ENCODE assay signal across 18 mouse cellular contexts in genomic region chr1:87824420-87824995, GRCm38 (mm10).
"Had no signal": no experiment of that assay in that cellular context is flagged by ENCODE, and none has a peak within 500 bp of the region (broad histone marks: within the 10 kb centered on the region; RNA-seq: fewer than 3 reads in every experiment).

No protein-coding gene starts in this region.

- H3K4me2 ChIP-seq: kidney, embryonic 15.5 days; limb, embryonic 12.5 days; limb, embryonic 15.5 days; liver, embryonic 11.5 days; lung, embryonic 14.5 days; midbrain, embryonic 11.5 days; midbrain, embryonic 15.5 days had no signal

- H3K4me1 ChIP-seq: kidney, embryonic 15.5 days; limb, embryonic 15.5 days; midbrain, embryonic 15.5 days had no signal

- H3K4me3 ChIP-seq: kidney, embryonic 15.5 days; limb, embryonic 12.5 days; limb, embryonic 15.5 days; midbrain, embryonic 15.5 days had no signal

- H3K36me3 ChIP-seq: kidney, embryonic 15.5 days; limb, embryonic 12.5 days; limb, embryonic 15.5 days; midbrain, embryonic 15.5 days had no signal

- DNase-seq: kidney, adult 11 months; kidney, adult 8-10 months; kidney, postnatal 10 days; kidney, postnatal 36 days; left cerebral cortex, postnatal 4 days; liver, postnatal 0 days; lung, embryonic 14.5 days; thymus, postnatal 25 days had no signal

- H3K9me3 ChIP-seq: kidney, embryonic 15.5 days; limb, embryonic 12.5 days; limb, embryonic 15.5 days; midbrain, embryonic 15.5 days had no signal

- H3K9ac ChIP-seq: kidney, embryonic 15.5 days; limb, embryonic 12.5 days; limb, embryonic 15.5 days; liver, embryonic 14.5 days; liver, postnatal 0 days; lung, embryonic 14.5 days; midbrain, embryonic 15.5 days had no signal

- H3K27ac ChIP-seq: kidney, embryonic 15.5 days; limb, embryonic 12.5 days; limb, embryonic 15.5 days; liver, embryonic 14.5 days; macrophage; midbrain, embryonic 15.5 days; stomach, postnatal 0 days had no signal

- H3K27me3 ChIP-seq: kidney, embryonic 15.5 days; limb, embryonic 12.5 days; limb, embryonic 15.5 days; midbrain, embryonic 15.5 days had no signal

- ATAC-seq: liver, postnatal 0 days; lung, postnatal 0 days; midbrain, embryonic 15.5 days had no signal
